Mouse (Mus musculus): ENCODE data around the gene Slco2a1. TPM values are rescaled to one million over a fixed set of nuclear protein-coding genes. Genes with fewer than 3 reads are reported as not detected.

The Slco2a1 gene
- polyA plus RNA-seq, 1 experiment from 2014 or later = 9.8 TPM

DNA sequence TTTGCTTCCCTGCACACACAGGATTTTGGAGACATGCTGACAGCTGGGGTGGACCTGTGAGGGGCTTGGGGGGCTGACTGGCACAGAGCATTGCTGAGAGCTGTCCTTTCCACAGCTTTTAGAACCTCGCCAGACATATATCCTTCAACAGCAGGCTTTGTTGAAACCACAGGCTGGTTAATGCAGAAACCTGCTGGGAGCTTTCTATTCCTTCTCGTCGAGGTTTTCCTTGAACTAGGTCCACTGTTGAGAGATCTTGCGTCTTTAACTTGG is 2.6 kb downstream of the Slco2a1 start:
- ATAC-seq (replicated peaks; ENCODE audit: low FRiP score, low read depth) (no peak), DNase-seq (ENCODE audit: low spot score) (no peak)
- no peak overlapping the region for H3K27ac ChIP-seq
- H3K9me3 ChIP-seq (replicated peaks; ENCODE audit: low read length) = no peaks in the 10 kb centered on the region
- H3K4me1 ChIP-seq (replicated peaks; ENCODE audit: insufficient read depth, low read length) = no peaks in the 10 kb centered on the region; the same call in 1 of the 2 replicates
- H3K27me3 ChIP-seq (ENCODE audit: insufficient read depth, low read length) = no peaks in the 10 kb centered on the region
- H3K4me3 ChIP-seq (replicated peaks; ENCODE audit: low read depth, low read length) = no peak overlapping the region
- H3K9ac ChIP-seq (ENCODE audit: low read depth, low read length) = no peak overlapping the region
- H3K4me2 ChIP-seq (ENCODE audit: low read length) = no peak overlapping the region
- 88% methylated on average over 4 of the region's 4 CpGs for WGBS
- TF ChIP-seq CTCF (IDR thresholded peaks at IDR 0.05; ENCODE audit: low read depth) = no peak
- H3K36me3 ChIP-seq (ENCODE audit: insufficient read depth, low read length) = no peaks in the 10 kb centered on the region

- no peaks in the 10 kb centered on the region for H3K9me3 ChIP-seq (replicated peaks; ENCODE audit: low read length)
- ATAC-seq (replicated peaks; ENCODE audit: low FRiP score, low read depth) (no peak), DNase-seq (ENCODE audit: low spot score) (no peak)
- WGBS = 39% methylated on average over 6 of the region's 6 CpGs
- H3K36me3 ChIP-seq (ENCODE audit: insufficient read depth, low read length) = no peaks in the 10 kb centered on the region
- H3K4me3 ChIP-seq (replicated peaks; ENCODE audit: low read depth, low read length) = no peak overlapping the region
- H3K9ac ChIP-seq (ENCODE audit: low read depth, low read length) = 0 out of 2 replicates have a peak overlapping the region, but pooled peaks have one; percentile 5
- H3K4me2 ChIP-seq (ENCODE audit: low read length) = no peak overlapping the region
- H3K27me3 ChIP-seq (ENCODE audit: insufficient read depth, low read length) = no peaks in the 10 kb centered on the region
- H3K27ac ChIP-seq = no peak overlapping the region
- H3K4me1 ChIP-seq (replicated peaks; ENCODE audit: insufficient read depth, low read length) = no peaks in the 10 kb centered on the region; the same call in 1 of the 2 replicates
- no peak for TF ChIP-seq CTCF (IDR thresholded peaks at IDR 0.05; ENCODE audit: low read depth)
Measured at GRCm38 (mm10) chr9:102992877-102993276, 4.4 kb downstream of the Slco2a1 start.

GRCm38 (mm10) chr9:102993764-102994163 is 5.3 kb downstream of the Slco2a1 start:
- no peak for TF ChIP-seq CTCF (IDR thresholded peaks at IDR 0.05; ENCODE audit: low read depth)
- Histone ChIP-seq H3K9me3 (replicated peaks; ENCODE audit: low read length) (no peaks in the 10 kb centered on the region), H3K4me2 (ENCODE audit: low read length) (no peak overlapping the region), H3K4me1 (replicated peaks; ENCODE audit: insufficient read depth, low read length) (no peaks in the 10 kb centered on the region; the same call in 1 of the 2 replicates), H3K36me3 (ENCODE audit: insufficient read depth, low read length) (no peaks in the 10 kb centered on the region), H3K4me3 (replicated peaks; ENCODE audit: low read depth, low read length) (no peak overlapping the region), H3K27ac (no peak overlapping the region), H3K9ac (ENCODE audit: low read depth, low read length) (no peak overlapping the region), H3K27me3 (ENCODE audit: insufficient read depth, low read length) (no peaks in the 10 kb centered on the region)
- WGBS = 55% methylated on average over 5 of the region's 5 CpGs
- DNase-seq (ENCODE audit: low spot score) (no peak), ATAC-seq (replicated peaks; ENCODE audit: low FRiP score, low read depth) (no peak; the same call in 1 of the 2 replicates)

DNA sequence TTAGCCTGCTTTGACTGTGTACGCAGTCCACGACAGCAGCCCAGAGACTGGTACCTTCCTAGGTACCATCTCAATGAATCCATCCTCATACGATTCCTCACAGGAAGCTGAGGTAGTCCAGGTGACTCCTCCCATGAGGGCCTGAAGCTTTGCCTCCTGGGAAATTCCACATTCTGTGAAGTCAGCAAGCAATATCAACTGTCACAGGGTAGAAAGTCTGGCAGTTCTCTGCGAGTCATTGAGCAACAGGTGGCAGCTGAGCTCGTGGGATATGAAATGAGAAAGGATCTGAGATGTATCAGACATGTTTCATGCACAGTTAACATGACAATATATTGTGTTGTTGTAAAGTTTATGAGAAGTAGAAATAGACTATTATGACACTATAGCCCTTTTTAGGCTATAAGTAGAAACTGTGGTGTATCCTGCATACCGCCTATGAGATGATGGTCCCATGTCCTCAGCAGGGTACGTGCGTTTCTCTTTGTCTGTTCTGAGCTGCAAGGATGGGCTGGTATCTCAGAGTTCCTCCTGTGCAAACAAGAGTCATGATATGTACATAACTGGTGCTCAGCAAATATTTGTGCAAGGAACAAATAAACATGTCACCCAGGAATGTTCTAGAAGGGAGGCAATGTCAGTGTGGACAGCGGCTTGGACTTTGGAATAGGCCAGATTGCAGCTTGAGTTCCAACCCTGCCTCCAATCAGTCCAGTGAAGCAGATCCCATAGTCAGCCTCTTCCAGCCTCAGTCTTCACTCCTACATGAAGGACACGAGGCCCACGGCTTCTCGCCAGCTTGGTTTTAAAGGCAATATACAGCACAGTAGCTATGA is 7.5 kb downstream of the Slco2a1 start:
- DNase-seq (ENCODE audit: low spot score) (peak; percentile 74), ATAC-seq (replicated peaks; ENCODE audit: low FRiP score, low read depth) (no peak; the same call in 1 of the 2 replicates)
- no peaks in the 10 kb centered on the region for H3K27me3 ChIP-seq (ENCODE audit: insufficient read depth, low read length)
- no peak overlapping the region for H3K4me3 ChIP-seq (replicated peaks; ENCODE audit: low read depth, low read length)
- whole genome bisulfite sequencing = 56% methylated on average over 12 of the region's 12 CpGs
- TF ChIP-seq CTCF (IDR thresholded peaks at IDR 0.05; ENCODE audit: low read depth) = no peak
- H3K27ac ChIP-seq = no peak overlapping the region
- H3K9me3 ChIP-seq (replicated peaks; ENCODE audit: low read length) = no peaks in the 10 kb centered on the region
- H3K36me3 ChIP-seq (ENCODE audit: insufficient read depth, low read length) = no peaks in the 10 kb centered on the region
- H3K4me1 ChIP-seq (replicated peaks; ENCODE audit: insufficient read depth, low read length) = no peaks in the 10 kb centered on the region; the same call in 1 of the 2 replicates
- no peak overlapping the region for H3K9ac ChIP-seq (ENCODE audit: low read depth, low read length)
- no peak overlapping the region for H3K4me2 ChIP-seq (ENCODE audit: low read length)

GRCm38 (mm10) chr9:103000384-103000783 is 11.9 kb downstream of the Slco2a1 start:
- TF ChIP-seq CTCF (IDR thresholded peaks at IDR 0.05; ENCODE audit: low read depth) = no peak
- Histone ChIP-seq H3K9ac (ENCODE audit: low read depth, low read length) (no peak overlapping the region), H3K4me3 (replicated peaks; ENCODE audit: low read depth, low read length) (no peak overlapping the region), H3K36me3 (ENCODE audit: insufficient read depth, low read length) (no peaks in the 10 kb centered on the region), H3K27ac (no peak overlapping the region), H3K4me1 (replicated peaks; ENCODE audit: insufficient read depth, low read length) (no peaks in the 10 kb centered on the region; the same call in 1 of the 2 replicates), H3K9me3 (replicated peaks; ENCODE audit: low read length) (no peaks in the 10 kb centered on the region), H3K4me2 (ENCODE audit: low read length) (no peak overlapping the region), H3K27me3 (ENCODE audit: insufficient read depth, low read length) (no peaks in the 10 kb centered on the region)
- WGBS = 71% methylated on average over 7 of the region's 7 CpGs
- DNase-seq (ENCODE audit: low spot score) (no peak), ATAC-seq (replicated peaks; ENCODE audit: low FRiP score, low read depth) (no peak)

DNA sequence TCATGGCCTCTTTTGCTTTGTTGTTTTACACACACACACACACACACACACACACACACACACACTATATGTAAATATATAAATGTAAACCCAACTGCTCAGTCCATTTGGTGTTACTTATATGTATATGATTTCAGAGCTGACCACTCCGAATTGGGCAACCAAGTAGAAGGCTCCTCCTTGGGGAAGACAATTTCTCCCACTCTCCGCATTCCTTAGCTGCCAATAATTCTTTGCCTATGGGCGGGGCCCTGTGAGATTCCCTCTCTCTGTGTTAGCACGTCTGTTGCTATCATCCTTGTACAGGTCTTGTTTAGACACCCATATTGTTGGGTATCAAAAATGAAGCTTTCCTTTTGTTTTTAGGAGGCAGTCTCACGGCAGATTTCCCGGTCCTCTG is 15.8 kb downstream of the Slco2a1 start:
- Histone ChIP-seq H3K4me1 (replicated peaks; ENCODE audit: insufficient read depth, low read length) (peaks cover 15% of the 10 kb centered on the region), H3K9ac (ENCODE audit: low read depth, low read length) (no peak overlapping the region), H3K9me3 (replicated peaks; ENCODE audit: low read length) (no peaks in the 10 kb centered on the region), H3K4me3 (replicated peaks; ENCODE audit: low read depth, low read length) (no peak overlapping the region), H3K36me3 (ENCODE audit: insufficient read depth, low read length) (no peaks in the 10 kb centered on the region), H3K27ac (no peak overlapping the region), H3K4me2 (ENCODE audit: low read length) (no peak overlapping the region), H3K27me3 (ENCODE audit: insufficient read depth, low read length) (no peaks in the 10 kb centered on the region)
- no peak for ATAC-seq (replicated peaks; ENCODE audit: low FRiP score, low read depth)
- peak; percentile 17 for DNase-seq (ENCODE audit: low spot score)
- 72% methylated on average over 6 of the region's 6 CpGs for WGBS
- no peak for TF ChIP-seq CTCF (IDR thresholded peaks at IDR 0.05; ENCODE audit: low read depth)

All from kidney, postnatal 0 days (tissue).